Mouse (Mus musculus) hindlimb bud, embryonic 11.5 days (tissue): ENCODE measurements around the gene Gzmd.
"Not testable (repeated sequence)": the region's sequence is repeated elsewhere in the genome, so short reads cannot be mapped to it uniquely, and the experiment has no call there.

Experiments
- DNase-seq: peaks from one replicate; pipeline ENCODE4 v3.0.0-alpha.2; 2012; ENCODE audit warnings: low read depth, low spot score; ENCODE audit errors: extremely low spot score

The Gzmd gene

DNA sequence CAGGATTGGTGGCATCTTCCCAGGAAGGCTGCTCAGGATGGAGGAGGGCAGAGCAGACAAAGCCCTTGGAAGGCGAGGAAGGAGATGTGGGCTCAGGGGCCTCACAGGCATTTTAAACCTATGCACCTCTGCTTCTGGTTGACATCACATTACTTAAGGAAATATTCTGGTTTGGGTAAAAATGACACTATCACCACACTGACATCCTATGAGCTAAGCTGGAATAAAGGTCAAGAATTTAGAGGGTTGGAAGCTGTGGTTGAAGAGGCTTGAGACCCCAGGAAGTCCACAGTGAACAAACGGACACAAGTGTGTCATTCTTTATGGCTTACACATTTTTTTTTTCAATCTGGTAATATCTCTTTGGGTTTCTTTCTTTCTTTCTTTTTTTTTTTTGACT, at the start of gene Gzmd:
TSS of gene Gzmd (minus strand) at position 101 of the 400 bp plus-strand sequence.
- not testable (repeated sequence) for DNase-seq

DNA sequence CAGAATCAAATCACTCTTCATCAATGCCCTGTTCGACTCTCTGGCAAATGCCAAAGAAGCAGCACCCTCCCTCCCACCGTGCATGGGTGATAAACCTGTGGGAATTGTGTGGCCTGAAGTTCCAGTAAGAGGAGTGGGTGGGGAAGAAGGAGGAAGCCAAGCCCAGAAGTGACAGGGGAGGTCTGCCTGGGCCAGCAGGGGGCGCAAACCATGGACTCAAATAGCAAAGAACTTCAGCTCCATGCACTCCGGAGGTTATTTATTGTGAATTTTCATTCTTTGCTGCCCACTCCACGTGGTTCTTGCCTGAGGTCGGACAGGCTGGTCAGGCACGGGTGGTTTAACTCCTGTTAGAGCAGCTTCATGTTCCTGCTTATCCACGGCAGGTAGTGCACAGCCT, 45.2 kb upstream of the Gzmd start:
- DNase-seq: not testable (repeated sequence)

- no peak for DNase-seq
These were observed 42.1 kb upstream of the Gzmd start, which contains the start of gene Gzmn for GRCm38 (mm10) chr14:56174499-56174898. Gene Gzmn, minus strand, starts transcription at chr14:56174599.

DNA sequence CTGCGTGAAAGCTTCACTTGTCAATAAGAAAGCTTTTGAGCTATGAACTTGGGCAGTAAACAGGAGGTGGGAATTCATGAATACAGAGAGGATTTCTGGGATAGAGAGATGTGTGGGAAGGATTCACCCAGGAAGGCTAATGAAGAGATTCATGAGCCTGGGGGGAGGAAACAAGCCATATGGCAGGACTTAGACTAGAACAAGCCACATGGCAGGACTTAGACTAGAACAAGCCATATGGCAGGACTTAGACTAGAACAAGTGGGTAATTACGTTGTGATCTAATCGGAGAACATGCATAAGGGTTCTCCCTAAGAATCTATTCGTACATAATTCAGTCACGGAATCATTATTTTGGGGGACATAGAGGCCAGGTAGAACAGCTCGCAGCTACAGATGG, 41.0 kb upstream of the Gzmd start:
- no peak for DNase-seq

DNA sequence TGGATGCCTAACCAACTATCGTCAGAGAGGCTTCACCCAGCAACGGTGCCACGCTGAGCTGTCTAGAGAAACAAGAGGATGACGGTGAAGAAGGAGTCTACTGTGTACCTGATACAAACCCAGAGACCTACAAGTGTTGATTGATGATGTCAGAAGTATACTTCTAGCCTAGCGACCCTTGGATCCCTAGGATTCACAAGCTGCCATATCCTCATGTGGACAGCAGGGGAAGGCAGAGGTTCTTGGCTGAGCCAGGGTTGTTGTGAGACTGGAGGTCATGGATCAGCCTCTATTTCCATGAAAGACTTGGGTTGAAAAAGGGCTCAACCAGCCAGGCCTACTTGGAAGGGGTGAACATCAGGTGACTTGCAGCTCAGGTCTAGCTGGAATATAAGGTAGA, 40.3 kb upstream of the Gzmd start:
- no peak for DNase-seq

GRCm38 (mm10) chr14:56168009-56168408, 35.6 kb upstream of the Gzmd start:
- DNase-seq: no peak

DNA sequence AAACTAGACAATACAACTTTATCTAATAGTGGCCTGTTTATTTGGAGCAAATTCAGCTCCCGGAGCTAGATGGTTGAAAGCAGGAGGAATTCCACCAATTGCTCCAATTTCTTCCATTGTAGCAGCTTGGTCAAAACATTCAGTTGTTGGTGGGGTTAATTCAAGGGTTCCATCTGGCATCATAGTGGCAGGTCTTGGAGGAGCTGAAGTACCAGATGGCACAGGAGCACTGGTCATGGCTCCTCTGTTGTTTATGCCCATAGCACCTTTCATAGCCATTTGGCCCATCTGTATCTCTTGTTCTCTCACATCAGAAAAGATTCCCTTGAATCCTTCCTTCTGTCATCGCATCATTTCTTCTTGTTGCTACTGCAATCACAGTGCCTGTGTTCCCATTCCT, 29.7 kb upstream of the Gzmd start:
- DNase-seq: no peak

DNA sequence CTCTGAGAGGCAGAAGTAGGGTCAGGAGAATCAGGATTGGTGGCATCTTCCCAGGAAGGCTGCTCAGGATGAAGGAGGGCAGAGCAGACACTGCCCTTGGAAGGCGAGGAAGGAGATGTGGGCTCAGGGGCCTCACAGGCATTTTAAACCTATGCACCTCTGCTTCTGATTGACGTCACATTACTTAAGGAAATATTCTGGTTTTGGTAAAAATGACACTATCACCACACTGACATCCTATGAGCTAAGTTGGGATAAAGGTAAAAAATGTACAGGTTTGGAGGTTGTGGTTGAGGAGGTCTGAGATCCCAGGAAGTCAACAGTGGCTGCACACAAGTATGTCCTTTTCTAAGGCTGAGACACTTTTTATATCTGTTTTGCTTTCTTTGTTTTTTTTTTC, 27.1 kb upstream of the Gzmd start, which contains the start of gene Gzmg:
TSS of gene Gzmg (minus strand) at position 101 of the 400 bp plus-strand sequence.
- not testable (repeated sequence) for DNase-seq

- no peak for DNase-seq
These were observed 22.9 kb upstream of the Gzmd start for GRCm38 (mm10) chr14:56155340-56155739.

DNA sequence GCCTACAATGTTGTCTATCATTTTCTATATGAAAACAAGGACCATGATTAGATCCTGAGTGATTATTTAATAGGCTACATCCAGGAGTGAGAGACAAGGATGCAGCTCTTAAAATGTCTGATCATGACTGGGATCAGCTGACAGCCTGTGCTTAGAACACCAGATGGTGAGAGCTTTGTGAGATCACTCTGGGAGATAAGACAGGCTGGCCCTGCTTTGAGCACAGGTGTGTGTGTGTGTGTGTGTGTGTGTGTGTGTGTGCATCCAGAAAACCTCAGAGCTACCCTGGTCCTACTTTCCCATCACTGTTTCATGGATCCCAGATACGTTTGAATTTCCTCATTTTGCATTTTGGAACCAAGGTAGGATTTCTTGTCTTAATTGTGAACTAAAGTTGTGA, 1.3 kb upstream of the Gzmd start:
- DNase-seq: not testable (repeated sequence)

GRCm38 (mm10) chr14:56128341-56128740, 4.1 kb downstream of the Gzmd start:
- no peak for DNase-seq

DNA sequence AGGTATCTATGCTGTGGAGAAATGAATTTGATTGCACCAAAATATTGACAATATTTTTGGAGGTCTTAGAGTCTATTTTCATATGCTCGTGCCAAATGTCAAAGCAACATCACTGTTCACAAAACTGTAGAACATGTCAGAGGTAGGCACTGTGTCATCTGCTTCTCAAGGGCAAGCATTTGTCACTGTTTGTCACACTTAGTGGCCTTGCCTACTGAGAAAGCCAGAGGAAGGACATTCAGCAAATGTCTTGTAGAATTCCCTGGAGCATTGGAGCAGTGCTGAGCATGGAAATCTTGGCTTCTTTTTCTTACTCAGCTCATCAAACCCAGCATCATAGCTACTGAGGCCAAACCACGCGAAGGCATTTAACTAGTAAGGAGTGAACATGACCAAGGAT, 8.9 kb downstream of the Gzmd start:
- DNase-seq: no peak

GRCm38 (mm10) chr14:56120525-56120924, 11.9 kb downstream of the Gzmd start, which contains the start of gene Gzme:
Gene Gzme, minus strand, starts transcription at chr14:56120625.
- no peak for DNase-seq

DNA sequence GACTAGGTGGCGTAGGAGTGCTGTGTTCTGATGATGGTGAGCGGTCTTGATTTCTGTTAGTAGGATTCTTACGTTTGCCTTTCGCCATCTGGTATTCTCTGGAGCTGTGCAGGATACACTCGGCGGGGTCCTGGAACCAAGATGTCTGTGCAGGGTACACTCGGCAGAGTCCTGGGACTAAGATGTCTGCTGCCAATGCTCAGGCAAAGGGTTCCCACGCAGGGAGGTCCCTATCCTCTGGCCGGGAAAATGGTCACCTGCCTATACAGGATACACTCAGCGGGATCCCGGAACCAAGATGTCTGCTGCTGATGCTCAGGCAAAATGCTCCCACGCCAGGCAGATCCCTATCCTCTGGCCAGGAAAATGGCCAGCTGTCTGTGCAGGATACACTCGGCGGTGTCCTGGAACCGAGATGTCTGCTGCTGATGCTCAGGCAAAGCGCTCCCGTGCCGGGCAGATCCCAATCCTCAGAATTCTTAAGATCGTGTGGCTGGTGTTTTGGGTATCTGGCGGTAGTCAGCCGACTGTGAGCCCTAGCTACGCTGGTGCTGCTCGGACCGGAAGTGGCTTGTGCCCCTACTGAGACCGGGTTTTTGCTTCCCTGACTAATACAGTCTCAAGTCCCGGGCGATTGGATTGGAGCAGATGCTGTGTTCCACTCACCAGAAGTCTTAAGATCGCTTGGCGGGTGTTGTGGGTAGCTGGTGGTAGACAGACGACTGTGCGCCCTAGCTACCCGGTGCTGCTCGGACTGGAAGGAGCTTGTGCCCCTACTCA, 16.7 kb downstream of the Gzmd start:
- not testable (repeated sequence) for DNase-seq

- no peak for DNase-seq
These were observed 26.8 kb downstream of the Gzmd start for GRCm38 (mm10) chr14:56105447-56106180.

DNA sequence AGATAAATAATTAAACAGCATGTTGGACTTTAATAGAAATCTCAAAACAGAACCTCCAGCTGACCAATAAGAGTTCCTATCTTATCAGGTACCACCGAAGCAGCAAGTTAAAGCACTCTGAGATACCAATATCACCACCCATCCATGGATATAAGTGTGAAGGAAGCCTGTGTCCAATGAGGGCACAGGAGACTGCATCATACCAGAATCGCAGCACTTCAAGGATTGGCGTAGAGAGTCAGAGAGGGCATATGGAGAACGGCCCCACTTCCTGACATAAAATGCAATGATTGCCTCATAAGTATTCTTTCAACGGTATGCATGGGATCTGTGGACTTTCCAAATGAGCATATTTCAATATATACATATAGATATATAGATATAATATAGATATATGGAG, 27.4 kb downstream of the Gzmd start:
- DNase-seq: no peak

GRCm38 (mm10) chr14:56103452-56103851, 29.0 kb downstream of the Gzmd start:
- no peak for DNase-seq

DNA sequence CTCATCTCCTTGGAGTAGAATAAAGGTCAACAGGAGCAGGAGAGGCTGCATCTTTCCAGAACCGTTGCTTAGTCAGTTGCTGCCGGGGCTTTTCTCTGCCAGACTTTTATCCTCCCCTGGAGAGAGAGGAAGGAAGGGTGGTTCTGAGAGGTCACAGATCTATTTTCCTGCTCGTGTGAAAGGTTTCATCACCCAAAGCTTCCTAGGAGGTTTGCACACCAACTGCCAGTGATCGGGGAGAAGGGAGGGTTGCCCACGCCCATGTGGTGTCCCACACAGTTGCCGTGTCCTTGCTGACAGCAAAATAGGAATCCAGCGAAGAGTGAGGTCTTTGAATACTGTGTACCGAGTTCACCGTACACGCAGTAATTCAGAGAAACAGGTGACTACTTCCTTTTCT, 30.0 kb downstream of the Gzmd start, which contains the start of gene Ctsg:
TSS of gene Ctsg (minus strand) at position 189 of the 400 bp plus-strand sequence.
- DNase-seq: no peak

GRCm38 (mm10) chr14:56098940-56099339, 33.5 kb downstream of the Gzmd start:
- no peak for DNase-seq

DNA sequence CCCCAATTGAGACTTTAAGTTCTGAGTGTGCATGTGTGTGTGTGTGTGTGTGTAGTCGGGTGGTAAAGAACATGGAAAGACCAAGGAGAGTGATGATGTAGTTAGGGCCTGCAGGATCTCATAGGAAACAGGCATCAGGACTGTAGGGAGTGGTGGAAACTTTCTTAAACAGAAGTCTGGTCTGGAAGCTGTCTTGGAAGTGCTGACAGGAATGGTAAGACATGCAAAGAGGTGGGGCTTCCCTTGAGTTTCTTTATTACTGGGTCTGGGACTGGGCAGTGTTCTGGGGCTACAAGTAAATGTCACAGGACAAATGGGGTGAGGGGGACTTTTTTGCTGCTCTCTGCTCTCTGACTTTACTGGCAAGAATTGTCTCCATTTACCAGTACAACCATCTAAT, 34.8 kb downstream of the Gzmd start:
- no peak for DNase-seq

GRCm38 (mm10) chr14:56093353-56093752, 39.1 kb downstream of the Gzmd start:
- no peak for DNase-seq

GRCm38 (mm10) chr14:56086711-56087110, 45.7 kb downstream of the Gzmd start:
- no peak for DNase-seq
